Mouse (Mus musculus): ENCODE data around the gene Mtfp1. TPM values are rescaled to one million over a fixed set of nuclear protein-coding genes. Genes with fewer than 3 reads are reported as not detected.

Gene Mtfp1
- polyA plus RNA-seq, 1 experiment from 2014 or later, result 21.7 TPM

DNA sequence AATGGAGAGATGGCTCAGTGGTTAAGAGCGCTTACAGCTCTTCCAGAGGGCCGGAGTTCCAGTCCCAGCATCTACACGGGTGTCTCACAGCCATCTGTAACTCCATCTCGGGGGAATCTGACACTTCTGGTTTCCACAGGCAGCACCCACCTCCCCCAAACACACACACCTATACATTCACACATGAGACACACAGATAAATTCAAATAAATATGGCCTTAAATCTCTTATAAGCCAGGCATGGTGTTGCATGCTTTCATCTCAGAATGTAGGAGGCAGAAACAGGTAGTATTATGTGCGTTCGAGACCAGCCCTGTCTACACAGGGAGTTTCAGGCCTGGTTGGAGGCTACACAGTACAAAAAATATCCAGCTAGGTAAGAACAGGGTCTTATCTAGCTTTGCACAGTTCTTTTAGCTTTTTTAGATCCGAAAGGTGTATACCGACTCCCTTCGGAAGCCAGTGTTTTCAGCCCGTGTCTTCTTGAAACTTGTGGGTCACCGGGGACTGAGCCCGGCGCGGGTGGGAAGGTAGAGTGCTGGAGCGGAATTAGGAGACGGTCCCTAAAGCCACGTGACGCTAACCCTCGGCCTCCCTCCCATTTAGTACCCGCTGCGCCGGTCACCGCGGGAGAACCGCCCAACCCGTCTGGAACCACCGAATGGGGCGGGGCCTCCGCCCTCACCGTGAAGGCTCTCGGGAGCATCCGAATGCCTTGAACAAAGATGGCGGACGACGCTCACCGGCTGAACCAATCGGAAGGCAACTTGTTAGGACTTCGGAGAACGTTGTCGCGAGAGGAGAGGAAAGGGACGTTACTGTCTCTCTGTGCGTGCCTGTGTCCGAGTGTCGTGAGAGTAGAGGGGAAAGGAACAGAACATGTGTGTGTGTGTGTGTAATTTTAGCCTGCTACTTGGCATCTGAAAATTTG is 1.1 kb upstream of the Mtfp1 start:
- peaks cover 17% of the 10 kb centered on the region for H3K4me1 ChIP-seq
- peak overlapping the region; percentile 86 for H3K27ac ChIP-seq
- H3K9ac ChIP-seq, result peak overlapping the region; percentile 70; the same call in 1 of the 2 replicates
- H3K4me3 ChIP-seq (replicated peaks), result peak overlapping the region; percentile 58
- no peaks in the 10 kb centered on the region for H3K27me3 ChIP-seq (replicated peaks)
- peak; percentile 94 for ATAC-seq (ENCODE audit: insufficient read depth, low FRiP score, low read depth)
- peak overlapping the region; percentile 74 for H3K4me2 ChIP-seq
- H3K9me3 ChIP-seq, result no peaks in the 10 kb centered on the region
- WGBS, result 2% methylated on average over 45 of the region's 45 CpGs
- peaks cover 10% of the 10 kb centered on the region for H3K36me3 ChIP-seq

DNA sequence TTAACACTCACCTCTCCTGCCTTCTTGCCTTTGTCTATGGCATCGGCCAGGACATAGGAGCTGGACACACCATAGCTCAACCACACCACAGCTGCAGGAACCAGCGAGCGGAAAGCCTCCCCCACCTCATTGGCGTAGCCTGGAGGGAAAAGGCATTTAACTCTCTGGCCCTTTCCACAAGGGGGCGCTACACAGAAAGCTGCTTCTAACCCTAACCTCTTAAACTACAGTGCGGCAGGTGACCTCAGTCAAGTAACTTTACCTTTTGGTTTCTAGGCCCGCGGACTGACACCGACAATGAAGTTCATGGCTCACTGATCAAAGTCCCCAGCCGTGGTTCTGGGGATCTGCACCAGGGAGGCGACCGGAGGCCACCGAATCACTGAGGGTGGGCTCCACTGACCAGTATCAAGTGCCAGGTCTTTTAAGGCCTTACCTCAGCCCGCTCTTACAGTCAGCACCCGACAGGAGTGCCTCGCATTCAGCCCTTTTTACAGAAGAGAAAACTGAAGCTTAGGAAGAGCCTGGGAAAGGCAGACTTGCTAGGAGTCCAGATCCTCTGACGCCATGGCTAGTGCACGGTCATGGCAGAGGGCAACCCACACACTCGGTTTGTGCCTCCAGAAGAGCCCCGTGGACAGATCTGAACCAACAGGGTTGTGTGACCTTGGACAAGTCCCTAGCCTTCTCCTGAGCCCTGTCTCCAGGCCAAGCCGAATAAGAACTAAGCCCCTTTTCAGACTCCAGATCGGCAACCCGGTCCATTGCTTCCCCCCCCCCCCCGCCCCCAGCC is 671 bp downstream of the Mtfp1 start:
- Histone ChIP-seq H3K9ac (peak overlapping the region; percentile 27), H3K4me1 (peaks cover 17% of the 10 kb centered on the region), H3K4me3 (replicated peaks) (peak overlapping the region; percentile 58), H3K36me3 (peaks cover 16% of the 10 kb centered on the region), H3K27ac (peak overlapping the region; percentile 84), H3K9me3 (no peaks in the 10 kb centered on the region), H3K4me2 (peak overlapping the region; percentile 74), H3K27me3 (replicated peaks) (no peaks in the 10 kb centered on the region)
- 7% methylated on average over 23 of the region's 24 CpGs for WGBS
- no peak for ATAC-seq (ENCODE audit: insufficient read depth, low FRiP score, low read depth)

DNA sequence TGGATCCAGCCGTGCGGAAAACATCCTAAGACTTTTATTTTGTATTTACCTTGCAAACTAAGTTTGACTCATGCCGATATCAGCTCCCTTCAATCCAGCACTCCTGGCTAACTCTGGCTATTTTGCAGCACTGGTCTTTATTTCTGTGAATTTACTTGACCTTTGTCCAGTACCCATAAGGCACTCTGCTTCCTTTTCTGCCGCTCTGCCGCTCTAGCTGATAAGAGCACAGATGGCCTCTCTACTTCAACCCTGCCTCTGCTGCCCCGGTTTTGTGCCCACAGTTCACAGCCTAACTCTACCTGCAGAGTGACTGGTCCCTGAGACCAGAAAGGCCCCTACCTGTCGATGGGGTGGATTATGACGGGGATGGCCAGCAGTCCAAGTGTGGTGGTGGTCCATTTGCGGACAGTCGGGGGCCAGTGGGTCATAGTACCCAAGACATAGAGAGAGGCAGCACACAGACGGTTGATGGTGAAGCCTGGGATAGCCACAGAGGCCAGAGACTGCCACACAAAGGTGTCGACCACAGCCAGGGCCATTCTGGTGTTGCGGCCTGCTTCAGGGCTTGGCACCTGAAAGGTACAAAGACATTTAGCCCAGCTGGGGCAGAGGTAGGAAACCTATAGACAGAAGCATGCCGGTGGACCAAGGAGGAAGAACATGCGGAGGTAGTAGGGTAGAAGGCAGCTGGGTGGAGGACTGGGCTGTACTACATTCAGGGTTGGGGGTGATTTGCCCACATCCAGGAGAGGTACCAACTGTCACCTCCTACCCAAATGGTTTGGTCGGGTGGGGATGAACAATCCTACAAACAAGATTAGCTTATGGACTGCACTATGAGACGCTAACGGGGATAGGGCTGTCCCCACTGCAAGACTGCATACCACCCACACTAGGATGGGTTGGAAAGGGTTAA is 1.5 kb downstream of the Mtfp1 start:
- ATAC-seq (ENCODE audit: insufficient read depth, low FRiP score, low read depth), result no peak
- H3K27me3 ChIP-seq (replicated peaks), result no peaks in the 10 kb centered on the region
- H3K9me3 ChIP-seq, result no peaks in the 10 kb centered on the region
- no peak overlapping the region for H3K9ac ChIP-seq
- H3K36me3 ChIP-seq, result peaks cover 16% of the 10 kb centered on the region
- H3K27ac ChIP-seq, result peak overlapping the region; percentile 84
- H3K4me1 ChIP-seq, result peaks cover 17% of the 10 kb centered on the region
- H3K4me2 ChIP-seq, result peak overlapping the region; percentile 74
- H3K4me3 ChIP-seq (replicated peaks), result peak overlapping the region; percentile 58
- WGBS, result 65% methylated on average over 18 of the region's 18 CpGs

DNA sequence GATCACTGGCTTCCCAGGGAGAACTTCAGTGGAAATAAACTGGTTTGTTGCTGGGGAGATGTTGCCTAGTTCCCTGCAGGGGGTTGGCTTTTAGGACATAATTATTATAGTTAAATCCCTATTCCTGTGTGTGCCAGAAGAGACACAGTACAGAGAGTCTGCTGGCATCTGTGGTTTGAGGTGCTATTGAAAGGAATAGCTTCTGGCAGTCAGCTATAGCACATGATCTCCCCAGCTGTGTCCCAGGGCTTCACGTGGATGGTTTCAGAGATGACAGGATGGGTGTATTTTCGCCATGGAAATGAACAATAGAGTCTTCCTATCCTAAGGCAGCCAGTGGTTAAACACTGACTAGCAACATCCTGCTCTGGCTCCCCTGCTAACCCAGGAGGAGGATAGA is 8.0 kb downstream of the Mtfp1 start:
- Histone ChIP-seq H3K4me1 (no peaks in the 10 kb centered on the region), H3K9me3 (no peaks in the 10 kb centered on the region), H3K27ac (no peak overlapping the region), H3K36me3 (peaks cover 15% of the 10 kb centered on the region), H3K4me2 (no peak overlapping the region), H3K27me3 (replicated peaks) (no peaks in the 10 kb centered on the region), H3K9ac (no peak overlapping the region), H3K4me3 (replicated peaks) (no peak overlapping the region)
- 64% methylated on average over 2 of the region's 2 CpGs for WGBS
- ATAC-seq (ENCODE audit: insufficient read depth, low FRiP score, low read depth), result no peak

DNA sequence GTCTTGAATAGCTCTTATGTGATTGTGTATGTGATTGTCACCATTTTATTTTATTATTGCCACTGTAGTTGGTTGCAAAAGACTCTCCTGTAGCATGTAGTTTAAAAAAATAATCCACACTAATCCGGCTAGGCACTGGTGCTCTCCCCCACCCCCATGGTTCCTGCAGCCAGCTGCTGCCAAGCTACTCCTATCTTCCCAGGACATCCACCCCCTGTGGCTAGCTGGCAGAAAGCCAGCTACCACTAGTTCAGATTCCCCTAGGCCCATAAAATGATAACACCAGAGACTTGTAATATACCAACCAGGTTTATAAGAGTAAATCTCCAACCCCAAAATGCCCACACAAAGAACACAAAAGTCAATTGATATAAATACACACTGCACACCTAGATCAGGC is 9.0 kb downstream of the Mtfp1 start:
- WGBS, result 62% methylated on average over 1 of the region's 1 CpGs
- no peak for ATAC-seq (ENCODE audit: insufficient read depth, low FRiP score, low read depth)
- H3K4me3 ChIP-seq (replicated peaks), result no peak overlapping the region
- H3K4me2 ChIP-seq, result no peak overlapping the region
- H3K27ac ChIP-seq, result no peak overlapping the region
- H3K36me3 ChIP-seq, result peaks cover 6% of the 10 kb centered on the region
- no peaks in the 10 kb centered on the region for H3K4me1 ChIP-seq
- H3K27me3 ChIP-seq (replicated peaks), result no peaks in the 10 kb centered on the region
- H3K9me3 ChIP-seq, result no peaks in the 10 kb centered on the region
- H3K9ac ChIP-seq, result no peak overlapping the region

DNA sequence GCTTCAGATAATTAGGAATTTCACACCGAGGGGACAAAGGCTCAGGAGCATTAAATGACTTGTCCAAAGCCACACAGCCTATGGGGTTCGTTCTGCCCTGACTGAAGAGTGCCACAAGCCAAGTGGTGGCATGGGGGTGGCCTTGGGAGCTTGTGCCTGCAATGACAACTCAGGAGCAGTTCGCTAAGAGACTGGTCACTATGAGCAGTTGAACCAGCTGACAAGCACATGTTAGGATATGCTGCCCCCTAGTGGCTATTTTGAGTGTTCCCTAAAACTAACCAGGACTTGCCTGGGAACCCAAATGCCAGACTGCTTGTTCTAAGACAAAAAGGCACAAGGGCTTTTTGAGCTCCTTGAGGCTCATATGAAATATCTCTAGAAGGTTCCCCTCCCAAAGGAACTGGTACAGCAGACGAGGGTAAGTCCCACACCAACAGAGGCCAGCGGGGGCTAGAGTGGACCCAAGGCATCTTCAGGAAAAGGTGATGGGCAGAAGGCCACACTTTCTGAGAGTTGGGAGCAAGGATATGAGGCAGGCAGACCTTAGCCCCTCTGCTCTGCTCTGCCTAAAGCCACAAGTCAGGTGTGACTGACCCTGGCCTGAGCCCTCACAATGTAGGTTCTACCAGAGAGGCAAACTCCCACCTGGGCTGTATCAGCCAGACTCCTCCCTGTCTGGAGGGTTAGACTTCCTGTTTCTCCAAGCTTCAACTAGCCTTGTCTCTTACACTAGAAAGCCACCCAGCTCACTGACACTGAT is 11.7 kb downstream of the Mtfp1 start:
- Histone ChIP-seq H3K4me3 (replicated peaks) (no peak overlapping the region), H3K27ac (no peak overlapping the region), H3K36me3 (no peaks in the 10 kb centered on the region), H3K9ac (no peak overlapping the region), H3K9me3 (no peaks in the 10 kb centered on the region), H3K4me1 (no peaks in the 10 kb centered on the region), H3K27me3 (replicated peaks) (no peaks in the 10 kb centered on the region), H3K4me2 (no peak overlapping the region)
- WGBS, result 34% methylated on average over 5 of the region's 5 CpGs
- ATAC-seq (ENCODE audit: insufficient read depth, low FRiP score, low read depth), result no peak

DNA sequence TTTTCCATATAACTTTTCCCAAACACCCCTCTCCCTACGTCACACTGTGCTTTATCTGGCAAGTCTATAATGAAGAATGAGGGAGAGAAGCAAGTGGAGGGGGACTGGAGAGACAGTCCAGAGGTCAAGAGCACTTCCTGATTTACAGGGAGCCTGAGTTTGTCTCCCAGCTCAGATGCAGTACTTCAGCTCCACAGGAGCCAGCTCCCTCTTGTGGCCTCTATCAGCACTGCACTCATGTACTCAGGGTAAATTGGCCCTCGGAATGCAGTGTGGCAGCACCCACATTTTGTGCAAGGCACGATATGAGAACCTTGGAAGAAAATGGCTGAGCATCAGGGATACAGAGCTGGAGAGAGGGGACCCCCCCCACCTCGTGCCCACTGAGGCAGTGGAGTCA is 15.0 kb downstream of the Mtfp1 start:
- Histone ChIP-seq H3K4me2 (no peak overlapping the region), H3K36me3 (no peaks in the 10 kb centered on the region), H3K27me3 (replicated peaks) (no peaks in the 10 kb centered on the region), H3K4me3 (replicated peaks) (no peak overlapping the region), H3K27ac (no peak overlapping the region), H3K9me3 (no peaks in the 10 kb centered on the region), H3K4me1 (no peaks in the 10 kb centered on the region), H3K9ac (no peak overlapping the region)
- WGBS, result 6% methylated on average over 4 of the region's 4 CpGs
- no peak for ATAC-seq (ENCODE audit: insufficient read depth, low FRiP score, low read depth)

DNA sequence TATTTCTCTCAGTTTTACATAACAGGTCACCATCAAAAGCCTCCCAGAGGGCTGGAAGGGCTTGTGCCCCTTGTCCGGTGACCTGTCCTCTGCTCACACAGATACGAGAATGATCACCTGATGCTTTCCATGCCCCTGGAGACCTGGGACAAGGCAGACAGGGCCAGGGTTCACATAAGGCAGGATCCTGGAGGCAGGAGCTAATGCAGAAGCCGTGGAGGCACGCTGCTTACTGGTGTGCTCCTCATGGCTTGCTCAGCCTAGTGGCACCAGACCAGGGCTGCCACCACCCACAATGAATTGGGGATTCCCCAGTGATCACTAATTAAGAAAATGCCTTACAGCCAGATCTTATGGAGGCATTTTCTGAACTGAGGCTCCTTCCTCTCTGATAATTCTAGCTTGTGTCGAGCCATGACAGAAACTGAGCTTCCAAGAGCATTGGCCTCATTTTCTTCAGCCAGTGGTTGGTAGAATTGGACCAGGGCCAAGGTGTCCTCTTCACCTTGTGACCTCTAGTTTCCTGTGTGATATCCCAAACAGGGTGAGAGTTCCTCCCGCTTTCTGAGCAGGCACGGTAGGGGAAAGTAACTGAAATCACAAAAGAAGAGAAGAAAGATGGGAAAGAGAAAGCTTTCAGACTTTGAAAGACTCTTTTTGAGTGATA is 16.8 kb downstream of the Mtfp1 start:
- Histone ChIP-seq H3K9ac (no peak overlapping the region), H3K27ac (no peak overlapping the region)
- 75% methylated on average over 7 of the region's 7 CpGs for WGBS

DNA sequence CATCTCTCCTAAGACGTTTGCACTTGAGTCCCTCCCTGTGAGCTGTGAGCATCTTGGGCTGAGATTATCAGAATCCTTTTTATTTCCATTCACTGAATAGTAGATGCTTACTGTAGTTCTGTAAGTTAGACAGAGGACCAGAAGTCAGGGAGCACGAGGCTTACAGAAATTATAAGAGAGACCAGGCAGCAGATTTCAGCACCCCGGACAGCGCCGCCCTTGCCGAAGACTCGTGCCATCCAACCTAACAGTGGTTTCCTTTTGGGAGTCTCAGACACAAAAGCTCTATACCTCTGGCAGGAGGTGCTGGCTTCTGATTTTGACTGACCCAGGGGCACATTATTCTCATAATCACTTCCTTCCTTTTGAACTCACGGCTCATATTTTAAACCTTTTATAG is 18.6 kb downstream of the Mtfp1 start:
- H3K4me2 ChIP-seq, result no peak overlapping the region
- ATAC-seq (ENCODE audit: insufficient read depth, low FRiP score, low read depth), result no peak
- no peaks in the 10 kb centered on the region for H3K9me3 ChIP-seq
- H3K36me3 ChIP-seq, result no peaks in the 10 kb centered on the region
- H3K27ac ChIP-seq, result no peak overlapping the region
- H3K4me1 ChIP-seq, result no peaks in the 10 kb centered on the region
- WGBS, result 12% methylated on average over 8 of the region's 8 CpGs
- no peaks in the 10 kb centered on the region for H3K27me3 ChIP-seq (replicated peaks)
- H3K4me3 ChIP-seq (replicated peaks), result no peak overlapping the region
- H3K9ac ChIP-seq, result no peak overlapping the region

More for the DNA sequence above, 16.8 kb downstream of the Mtfp1 start:
- ATAC-seq (ENCODE audit: insufficient read depth, low FRiP score, low read depth), result no peak
- Histone ChIP-seq H3K4me3 (replicated peaks) (no peak overlapping the region), H3K4me1 (no peaks in the 10 kb centered on the region), H3K4me2 (no peak overlapping the region), H3K9me3 (no peaks in the 10 kb centered on the region), H3K27me3 (replicated peaks) (no peaks in the 10 kb centered on the region), H3K36me3 (no peaks in the 10 kb centered on the region)

DNA sequence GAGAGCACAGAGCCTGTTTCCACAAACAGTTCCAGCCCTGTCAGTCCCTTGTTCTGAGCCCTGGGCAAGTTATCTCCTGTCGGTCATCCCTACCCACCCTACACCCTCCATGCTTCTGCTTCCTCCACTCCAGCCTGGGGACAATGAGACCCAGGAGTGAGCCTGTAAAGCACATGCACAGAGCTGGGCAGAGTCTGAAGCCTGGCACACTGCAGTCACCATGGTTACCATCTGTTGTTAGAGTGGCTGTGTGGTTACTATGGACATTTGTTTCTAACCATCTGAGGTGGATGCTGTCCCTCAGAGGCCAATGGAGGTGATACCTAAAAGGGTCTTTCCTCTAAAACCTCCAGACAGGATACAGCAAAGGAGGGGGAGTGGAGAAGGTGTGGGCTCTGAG is 25.6 kb downstream of the Mtfp1 start:
- H3K27me3 ChIP-seq (replicated peaks), result no peaks in the 10 kb centered on the region
- no peaks in the 10 kb centered on the region for H3K9me3 ChIP-seq
- WGBS, result 70% methylated on average over 1 of the region's 1 CpGs
- no peak overlapping the region for H3K4me2 ChIP-seq
- no peak overlapping the region for H3K27ac ChIP-seq
- H3K9ac ChIP-seq, result no peak overlapping the region
- H3K4me1 ChIP-seq, result no peaks in the 10 kb centered on the region
- no peak for ATAC-seq (ENCODE audit: insufficient read depth, low FRiP score, low read depth)
- no peaks in the 10 kb centered on the region for H3K36me3 ChIP-seq
- no peak overlapping the region for H3K4me3 ChIP-seq (replicated peaks)
